Mouse (Mus musculus) kidney, embryonic 14.5 days (tissue): ENCODE data around the gene Gm3336. TPM values are rescaled to one million over a fixed set of nuclear protein-coding genes. Genes with fewer than 3 reads are reported as not detected.
A peak's percentile ranks its signal among the peaks of the same experiment; 100 is the strongest.

ENCODE experiments used
- ATAC-seq: fragments of 200-750 bp; cut with Nextera tagmentation; 2 replicates; pipeline ENCODE4 v1.8.0; 2017; ENCODE audit warnings: moderate number of reproducible peaks, mild to moderate bottlenecking, moderate TSS enrichment, moderate library complexity; ENCODE audit not compliant: low FRiP score, low TSS enrichment
- H3K27ac ChIP-seq: fragments of 300-500 bp; sonication (generic); 2 replicates; pipeline ENCODE4 v1.5.1; 2014; ENCODE audit warnings: low read depth, mild to moderate bottlenecking, low read length, moderate library complexity, mixed read lengths
- H3K27me3 ChIP-seq: fragments of 300-500 bp; sonication (generic); 2 replicates; pipeline ENCODE4 v1.6.1; 2014; ENCODE audit warnings: mild to moderate bottlenecking, low read length; ENCODE audit not compliant: control insufficient read depth, insufficient read depth
- H3K36me3 ChIP-seq: fragments of 300-500 bp; sonication (generic); 2 replicates; pipeline ENCODE4 v1.6.1; 2014; ENCODE audit warnings: low read length, mixed read lengths; ENCODE audit not compliant: control insufficient read depth, insufficient read depth
- H3K4me1 ChIP-seq: fragments of 300-500 bp; sonication (generic); 2 replicates; pipeline ENCODE4 v1.6.1; 2014; ENCODE audit warnings: low read length, mixed read lengths; ENCODE audit not compliant: control insufficient read depth, insufficient read depth
- H3K4me2 ChIP-seq: fragments of 300-500 bp; sonication (generic); replicated peaks from 2 replicates; pipeline ENCODE4 v1.6.1; 2014; ENCODE audit warnings: low read depth, mild to moderate bottlenecking, low read length
- H3K4me3 ChIP-seq: fragments of 300-500 bp; sonication (generic); 2 replicates; pipeline ENCODE4 v1.5.1; 2014; ENCODE audit warnings: mild to moderate bottlenecking, low read length
- H3K9ac ChIP-seq: fragments of 300-500 bp; sonication (generic); 2 replicates; pipeline ENCODE4 v1.6.1; 2014; ENCODE audit warnings: low read depth, mild to moderate bottlenecking, low read length, moderate library complexity
- H3K9me3 ChIP-seq: fragments of 300-500 bp; sonication (generic); 2 replicates; pipeline ENCODE4 v1.6.1; 2016; ENCODE audit warnings: low read length; ENCODE audit not compliant: control insufficient read depth
- WGBS: fragments of 180-500 bp; shearing (Covaris S2); extraction: QIAGEN DNeasy Blood & Tissue Kit; methylation state at CpG from one replicate; pipeline ENCODE4 v1.1.7; 2014; 5-methylcytosine and 5-hydroxymethylcytosine counted together
- polyA plus RNA-seq: library from polyadenylated mRNA; unstranded; fragments of >200 nt; fragmentation: Nextera tagmentation; extraction: Ambion mirVana; gene quantifications from 2 replicates; pipeline ENCODE4 v1.2.1, GENCODE M21; 2014

Gene Gm3336
- polyA plus RNA-seq, 1 experiment from 2014 or later, result 0.73 TPM

- Histone ChIP-seq H3K27me3 (no peaks in the 10 kb centered on the region), H3K4me1 (peaks cover 22% of the 10 kb centered on the region), H3K9me3 (no peaks in the 10 kb centered on the region), H3K4me3 (no peak overlapping the region), H3K36me3 (peaks cover 34% of the 10 kb centered on the region), H3K4me2 (no peak overlapping the region), H3K9ac (no peak overlapping the region), H3K27ac (no peak overlapping the region)
- ATAC-seq, result no peak
Measured at GRCm38 (mm10) chr8:70678679-70679078, 39.7 kb upstream of the Gm3336 start.

DNA sequence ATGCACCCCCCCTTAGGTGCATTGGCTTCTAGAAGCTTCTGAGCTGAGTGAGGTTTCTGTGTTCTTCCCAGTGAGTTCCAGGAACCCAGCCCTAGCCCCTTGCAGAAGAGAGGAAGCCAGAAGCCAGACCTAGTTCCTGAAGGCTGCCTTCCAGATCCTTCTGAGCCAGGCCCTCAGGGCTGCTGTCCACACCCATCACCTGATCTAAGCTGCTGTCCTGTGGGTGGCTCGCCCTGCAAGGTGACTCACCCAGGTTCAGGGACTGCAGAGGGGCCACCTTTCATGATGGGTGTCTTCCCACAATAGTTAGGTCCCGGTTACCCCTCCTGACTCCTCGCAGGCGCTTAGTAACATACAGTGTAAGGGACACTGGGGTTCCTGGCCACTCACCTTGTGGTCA, 38.9 kb upstream of the Gm3336 start:
- Histone ChIP-seq H3K9ac (no peak overlapping the region), H3K27ac (no peak overlapping the region), H3K36me3 (peaks cover 34% of the 10 kb centered on the region), H3K4me3 (no peak overlapping the region), H3K27me3 (no peaks in the 10 kb centered on the region), H3K4me1 (peaks cover 17% of the 10 kb centered on the region), H3K9me3 (no peaks in the 10 kb centered on the region), H3K4me2 (no peak overlapping the region)
- WGBS, result 96% methylated on average over 4 of the region's 4 CpGs
- no peak for ATAC-seq

GRCm38 (mm10) chr8:70680039-70680438, 38.3 kb upstream of the Gm3336 start:
- no peak overlapping the region for H3K27ac ChIP-seq
- H3K4me2 ChIP-seq, result no peak overlapping the region
- no peak overlapping the region for H3K4me3 ChIP-seq
- WGBS, result 69% methylated on average over 3 of the region's 3 CpGs
- peaks cover 10% of the 10 kb centered on the region for H3K4me1 ChIP-seq
- no peak overlapping the region for H3K9ac ChIP-seq
- H3K27me3 ChIP-seq, result no peaks in the 10 kb centered on the region
- no peaks in the 10 kb centered on the region for H3K9me3 ChIP-seq
- peaks cover 31% of the 10 kb centered on the region for H3K36me3 ChIP-seq
- no peak for ATAC-seq

DNA sequence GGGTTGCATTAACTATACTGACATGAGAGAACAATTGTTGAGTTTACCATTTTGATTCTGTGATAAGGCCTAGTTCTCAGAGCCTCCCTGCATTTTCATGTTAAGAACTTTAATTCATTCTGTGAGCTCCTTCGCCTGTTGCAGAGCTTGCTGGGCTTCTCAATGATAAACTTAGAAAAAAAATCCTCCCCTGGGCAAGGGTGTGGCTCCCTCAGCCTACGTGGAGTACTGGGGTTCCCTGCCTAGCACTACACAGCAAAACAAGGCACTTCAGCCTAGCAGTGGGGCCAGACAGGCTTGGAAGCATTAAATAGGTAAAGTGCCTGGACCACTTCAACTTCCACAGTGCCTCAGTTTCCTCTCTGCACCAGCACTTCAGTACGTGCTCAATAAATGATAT, 36.9 kb upstream of the Gm3336 start:
- H3K27ac ChIP-seq, result no peak overlapping the region
- no peak overlapping the region for H3K4me2 ChIP-seq
- no peak for ATAC-seq
- H3K4me1 ChIP-seq, result peaks cover 8% of the 10 kb centered on the region; the same call in 1 of the 2 replicates
- no peaks in the 10 kb centered on the region for H3K27me3 ChIP-seq
- no peaks in the 10 kb centered on the region for H3K9me3 ChIP-seq
- H3K4me3 ChIP-seq, result no peak overlapping the region
- no peak overlapping the region for H3K9ac ChIP-seq
- 75% methylated on average over 3 of the region's 3 CpGs for whole genome bisulfite sequencing
- H3K36me3 ChIP-seq, result peaks cover 28% of the 10 kb centered on the region

DNA sequence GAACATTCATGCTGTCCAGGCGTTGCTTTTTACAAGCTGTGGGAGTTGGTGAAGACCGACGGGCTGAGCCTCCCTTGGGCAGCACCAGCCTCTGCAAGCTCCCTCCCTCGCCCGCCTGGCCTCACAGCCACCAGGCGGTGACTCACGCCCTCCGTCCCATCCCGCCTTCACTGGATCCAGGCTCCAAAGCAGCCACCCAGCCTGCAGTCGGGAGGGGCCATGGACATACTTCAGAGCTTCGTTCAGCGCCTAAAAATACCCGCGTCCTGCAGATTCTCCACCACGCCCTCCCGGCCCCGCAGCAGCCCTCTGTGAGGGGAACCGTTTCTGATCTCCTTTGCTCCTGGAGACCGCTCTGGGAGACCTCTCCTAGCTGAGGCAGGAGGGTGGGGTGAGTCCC, 36.1 kb upstream of the Gm3336 start:
- Histone ChIP-seq H3K9me3 (no peaks in the 10 kb centered on the region), H3K9ac (peak overlapping the region; percentile 40; the same call in 1 of the 2 replicates), H3K4me2 (peak overlapping the region; percentile 21), H3K27ac (no peak overlapping the region), H3K4me1 (peaks cover 8% of the 10 kb centered on the region; the same call in 1 of the 2 replicates), H3K4me3 (no peak overlapping the region), H3K36me3 (peaks cover 26% of the 10 kb centered on the region), H3K27me3 (no peaks in the 10 kb centered on the region)
- ATAC-seq, result peak; percentile 45
- 3% methylated on average over 19 of the region's 19 CpGs for WGBS

- Histone ChIP-seq H3K4me3 (no peak overlapping the region), H3K9ac (no peak overlapping the region), H3K27me3 (no peaks in the 10 kb centered on the region), H3K36me3 (peaks cover 22% of the 10 kb centered on the region), H3K27ac (no peak overlapping the region), H3K4me1 (peaks cover 8% of the 10 kb centered on the region; the same call in 1 of the 2 replicates), H3K4me2 (no peak overlapping the region), H3K9me3 (no peaks in the 10 kb centered on the region)
- WGBS, result 79% methylated on average over 3 of the region's 3 CpGs
- ATAC-seq, result no peak
Measured at GRCm38 (mm10) chr8:70682692-70683091, 35.7 kb upstream of the Gm3336 start.

DNA sequence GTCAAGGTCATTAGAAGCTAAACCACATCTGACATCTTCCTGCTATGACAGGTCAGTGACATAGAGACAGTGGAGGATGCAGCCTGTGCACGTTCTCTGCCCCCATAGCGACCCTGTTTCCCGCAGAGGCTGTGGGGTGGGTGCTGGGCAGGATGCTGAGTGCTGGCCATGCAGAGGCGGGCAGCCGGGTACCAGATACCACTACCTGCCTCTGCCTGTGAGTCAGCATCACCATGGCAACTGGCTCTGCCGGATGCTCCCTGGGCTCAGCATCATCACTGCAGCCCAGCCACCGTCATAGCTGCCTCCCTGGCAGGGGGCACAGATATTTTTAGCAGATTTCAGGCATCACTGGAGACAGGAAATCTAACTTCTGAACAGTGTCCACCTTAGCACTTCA, 34.1 kb upstream of the Gm3336 start:
- Histone ChIP-seq H3K9me3 (no peaks in the 10 kb centered on the region), H3K9ac (no peak overlapping the region), H3K4me3 (no peak overlapping the region), H3K4me1 (peaks cover 8% of the 10 kb centered on the region; the same call in 1 of the 2 replicates), H3K27ac (no peak overlapping the region), H3K36me3 (peaks cover 6% of the 10 kb centered on the region), H3K4me2 (no peak overlapping the region), H3K27me3 (no peaks in the 10 kb centered on the region)
- WGBS, result 49% methylated on average over 7 of the region's 7 CpGs
- no peak; the same call in 1 of the 2 replicates for ATAC-seq

DNA sequence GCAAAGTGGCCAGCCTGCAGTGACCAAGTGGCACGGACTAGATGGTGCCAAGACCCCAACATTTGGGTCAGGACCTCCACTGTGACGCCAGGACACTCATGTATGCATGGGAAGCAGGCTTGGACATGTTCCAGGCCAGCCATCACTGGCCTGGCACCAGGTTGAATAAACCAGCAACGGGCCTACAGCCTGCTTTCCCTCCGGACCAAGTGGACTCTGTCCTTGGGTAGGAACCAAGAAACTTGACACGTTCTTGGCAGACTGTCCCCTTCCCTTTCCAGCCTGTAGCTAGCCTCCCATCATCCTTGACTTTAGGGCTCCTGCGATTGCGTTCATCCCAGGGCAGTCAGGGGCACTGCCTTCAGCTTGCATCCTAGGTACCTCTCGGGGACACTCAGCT, 30.8 kb upstream of the Gm3336 start:
- Histone ChIP-seq H3K36me3 (no peaks in the 10 kb centered on the region), H3K27ac (no peak overlapping the region), H3K9me3 (no peaks in the 10 kb centered on the region), H3K4me1 (peaks cover 14% of the 10 kb centered on the region), H3K9ac (no peak overlapping the region), H3K27me3 (no peaks in the 10 kb centered on the region), H3K4me3 (no peak overlapping the region), H3K4me2 (no peak overlapping the region)
- ATAC-seq, result no peak
- WGBS, result 80% methylated on average over 8 of the region's 8 CpGs

DNA sequence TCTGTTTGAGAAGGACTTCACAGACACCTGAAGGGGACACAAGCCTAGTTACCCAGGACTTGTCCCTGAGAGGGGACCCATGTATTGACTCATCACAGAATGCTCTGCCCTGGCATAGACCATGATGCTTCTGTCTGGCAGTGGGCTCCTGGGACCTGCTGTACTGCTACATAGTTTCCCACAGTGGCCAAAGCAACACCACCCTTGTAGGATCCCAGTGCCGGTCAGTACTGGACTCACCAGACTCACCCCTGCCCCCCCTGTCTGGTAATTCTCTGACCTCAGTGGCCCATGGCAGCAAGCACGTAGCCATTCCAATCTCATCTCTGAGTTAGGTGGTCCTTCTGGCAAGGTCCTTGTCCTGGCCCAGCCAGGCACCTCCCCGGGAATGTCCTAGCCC, 30.2 kb upstream of the Gm3336 start:
- Histone ChIP-seq H3K4me3 (no peak overlapping the region), H3K4me1 (peaks cover 15% of the 10 kb centered on the region), H3K9ac (no peak overlapping the region), H3K27ac (no peak overlapping the region), H3K4me2 (no peak overlapping the region), H3K27me3 (no peaks in the 10 kb centered on the region), H3K36me3 (no peaks in the 10 kb centered on the region), H3K9me3 (no peaks in the 10 kb centered on the region)
- ATAC-seq, result no peak
- WGBS, result 78% methylated on average over 3 of the region's 3 CpGs
